In the genomic region with DNA sequence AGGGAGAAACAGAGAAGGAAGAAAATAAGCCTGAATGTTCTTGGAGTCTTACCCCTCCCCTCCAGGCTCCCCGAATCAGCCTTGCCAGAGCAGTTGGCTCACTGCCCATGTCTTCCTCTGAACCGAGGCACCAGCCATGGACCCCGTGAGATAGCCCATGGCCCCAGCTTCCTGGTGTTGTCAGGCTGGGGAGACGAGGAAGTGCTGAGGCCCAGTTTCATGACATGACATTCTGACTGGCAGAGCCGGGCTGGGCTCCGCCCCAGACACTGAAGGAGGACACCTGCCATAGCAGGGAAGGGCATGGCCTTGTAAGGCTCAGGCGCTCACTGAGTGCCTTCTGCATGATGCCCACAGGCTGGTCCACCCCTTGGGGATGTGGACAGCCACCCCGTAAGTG, we compare ENCODE assay signal across 13 mouse cellular contexts. TPM values are rescaled to one million over a fixed set of nuclear protein-coding genes. Genes with fewer than 3 reads are reported as not detected.
DNase-seq lines count a peak whose midpoint lies in the region; ATAC-seq and TF ChIP-seq lines count a peak whose summit lies in the region.
"Had no signal": no experiment of that assay in that cellular context is flagged by ENCODE, and none has a peak within 500 bp of the region (broad histone marks: within the 10 kb centered on the region; RNA-seq: fewer than 3 reads in every experiment).

No protein-coding gene starts in this region.

- H3K27me3 ChIP-seq in heart, embryonic 13.5 days (replicated peaks): no peaks in the 10 kb centered on the region
- H3K27me3 ChIP-seq in heart, adult 2 months (ENCODE audit: control insufficient read depth, insufficient read depth, low read length): no peaks in the 10 kb centered on the region
- no peaks in the 10 kb centered on the region for H3K27me3 ChIP-seq in liver, embryonic 15.5 days
- H3K27me3 ChIP-seq: lung, embryonic 15.5 days had no signal

- H3K9ac ChIP-seq in heart, embryonic 13.5 days: no peak overlapping the region; the same call in 1 of the 2 replicates
- no peak overlapping the region for H3K9ac ChIP-seq in heart, adult 2 months (ENCODE audit: low read depth, low read length)
- peak overlapping the region; percentile 10; the same call in 1 of the 2 replicates for H3K9ac ChIP-seq in liver, embryonic 15.5 days
- H3K9ac ChIP-seq: lung, embryonic 15.5 days had no signal

- TF ChIP-seq CTCF in heart, adult 2 months (IDR thresholded peaks at IDR 0.05): no peak

- H3K27ac ChIP-seq in heart, embryonic 13.5 days (replicated peaks): 0 out of 2 replicates have a peak overlapping the region, but pooled peaks have one; percentile 22
- no peak overlapping the region for H3K27ac ChIP-seq in heart, adult 2 months
- H3K27ac ChIP-seq in liver, embryonic 15.5 days (replicated peaks): peak overlapping the region; percentile 8; the same call in 1 of the 2 replicates
- H3K27ac ChIP-seq: lung, embryonic 15.5 days had no signal

- no peak for ATAC-seq in heart, embryonic 13.5 days (ENCODE audit: extremely low read depth, insufficient number of reproducible peaks, low FRiP score, low TSS enrichment)
- peak; percentile 70 for ATAC-seq in liver, embryonic 15.5 days (ENCODE audit: insufficient read depth)
- ATAC-seq: CD4-positive, CD25-positive, alpha-beta regulatory T cell, adult 4 months had no signal

- intact Hi-C loops in heart, adult 2 months (cut with DNase I): no loop called here

- H3K4me1 ChIP-seq in heart, embryonic 13.5 days: peaks cover 73% of the 10 kb centered on the region
- H3K4me1 ChIP-seq in heart, adult 2 months (ENCODE audit: control insufficient read depth, insufficient read depth, low read length): peaks cover 2% of the 10 kb centered on the region
- H3K4me1 ChIP-seq in liver, embryonic 15.5 days (replicated peaks): peaks cover 49% of the 10 kb centered on the region

- no peaks in the 10 kb centered on the region for H3K36me3 ChIP-seq in heart, embryonic 13.5 days
- no peaks in the 10 kb centered on the region for H3K36me3 ChIP-seq in heart, adult 2 months (ENCODE audit: control insufficient read depth, insufficient read depth, low read length)
- no peaks in the 10 kb centered on the region for H3K36me3 ChIP-seq in liver, embryonic 15.5 days (replicated peaks)
- H3K36me3 ChIP-seq: lung, embryonic 15.5 days had no signal

- no peak for DNase-seq in heart, adult 2 months
- DNase-seq in thymus, postnatal 0 days (ENCODE audit: low spot score): peak; percentile 72
- DNase-seq in thymus, adult 18-20 months: no peak
- DNase-seq in natural killer cell, adult 2 months (ENCODE audit: low spot score in 2 of 2): no peak
- DNase-seq in retina, embryonic 14.5 days (ENCODE audit: low spot score): no peak
- no peak for DNase-seq in ovary, postnatal 36 days (ENCODE audit: low spot score)
- DNase-seq: adrenal gland, adult 8-10 months; cerebellum, postnatal 36 days had no signal

- H3K4me2 ChIP-seq in heart, embryonic 13.5 days: no peak overlapping the region
- H3K4me2 ChIP-seq in liver, embryonic 15.5 days: peak overlapping the region; percentile 44
- H3K4me2 ChIP-seq: lung, embryonic 15.5 days had no signal

- H3K4me3 ChIP-seq in heart, embryonic 13.5 days: no peak overlapping the region
- H3K4me3 ChIP-seq in heart, adult 2 months: no peak overlapping the region
- H3K4me3 ChIP-seq in liver, embryonic 15.5 days (replicated peaks): no peak overlapping the region
- H3K4me3 ChIP-seq: lung, embryonic 15.5 days had no signal

- no peaks in the 10 kb centered on the region for H3K79me2 ChIP-seq in heart, adult 2 months (replicated peaks; ENCODE audit: control insufficient read depth, insufficient read depth, low read length)

- no peak for TF ChIP-seq EP300 in heart, adult 2 months (IDR thresholded peaks at IDR 0.05; ENCODE audit: insufficient read depth, low read depth, low read length)

- no peak for TF ChIP-seq POLR2A in heart, adult 2 months (IDR thresholded peaks at IDR 0.05; ENCODE audit: insufficient read depth, low read depth, low read length)

- WGBS in heart, embryonic 13.5 days: 37% methylated on average over 8 of the region's 8 CpGs
- WGBS in heart, adult 2 months: 41% methylated on average over 8 of the region's 8 CpGs
- WGBS in liver, embryonic 15.5 days (ENCODE audit: insufficient replicate concordance): 21% methylated on average over 8 of the region's 8 CpGs

- H3K9me3 ChIP-seq in heart, embryonic 13.5 days: no peaks in the 10 kb centered on the region
- no peaks in the 10 kb centered on the region for H3K9me3 ChIP-seq in liver, embryonic 15.5 days (replicated peaks)
- H3K9me3 ChIP-seq: lung, embryonic 15.5 days had no signal

RNA-seq across cellular contexts. Expression of gene 1700001C19Rik, which starts 17.5 kb away (rescaled TPM):
- 0.66 and 0.99 TPM in 2 replicates for polyA plus RNA-seq in heart, embryonic 13.5 days (2015; fragmentation: Nextera tagmentation; extraction: Ambion mirVana)
- total RNA-seq in heart, adult 2 months (2021): not detected
- polyA plus RNA-seq in heart, adult 2 months (2012; rRNA removed): 0.44 and 0.76 TPM in 2 replicates
- polyA plus RNA-seq in thymus, postnatal 0 days (2015; fragmentation: Nextera tagmentation; extraction: Ambion mirVana): 0.99 and 1.4 TPM in 2 replicates
- 1.4 and 1.7 TPM in 2 replicates for polyA plus RNA-seq in liver, embryonic 15.5 days (2015; fragmentation: Nextera tagmentation; extraction: Ambion mirVana)
- polyA plus RNA-seq: CD4-positive, CD25-positive, alpha-beta regulatory T cell, adult 4 months had no signal

RNA-seq across cellular contexts. Expression of gene AI661453, which starts 18.3 kb away (rescaled TPM):
- 0.82 and 1.2 TPM in 2 replicates for polyA plus RNA-seq in heart, embryonic 13.5 days (2015; fragmentation: Nextera tagmentation; extraction: Ambion mirVana)
- total RNA-seq in heart, adult 2 months (2021): 1 to 10 TPM; 1.2 to 1.4 TPM
- 0.64 and 1.00 TPM in 2 replicates for polyA plus RNA-seq in heart, adult 2 months (2012; rRNA removed)
- 0.46 and 0.53 TPM in 2 replicates for polyA plus RNA-seq in thymus, postnatal 0 days (2015; fragmentation: Nextera tagmentation; extraction: Ambion mirVana)
- 0.51 and 0.62 TPM in 2 replicates for polyA plus RNA-seq in liver, embryonic 15.5 days (2015; fragmentation: Nextera tagmentation; extraction: Ambion mirVana)
- polyA plus RNA-seq: CD4-positive, CD25-positive, alpha-beta regulatory T cell, adult 4 months; neural tube, embryonic 14.5 days had no signal

RNA-seq across cellular contexts. Expression of gene Taf8, which starts 47.4 kb away (rescaled TPM):
- polyA plus RNA-seq in heart, embryonic 13.5 days (2015; fragmentation: Nextera tagmentation; extraction: Ambion mirVana): 18.4 and 19.4 TPM in 2 replicates
- total RNA-seq in heart, adult 2 months (2021): 10 to 100 TPM; 10.8 to 12.5 TPM
- polyA plus RNA-seq in heart, adult 2 months (2012; rRNA removed): 14.2 and 21.0 TPM in 2 replicates
- polyA plus RNA-seq in thymus, postnatal 0 days (2015; fragmentation: Nextera tagmentation; extraction: Ambion mirVana): 28.0 and 30.8 TPM in 2 replicates
- 14.7 and 15.2 TPM in 2 replicates for polyA plus RNA-seq in liver, embryonic 15.5 days (2015; fragmentation: Nextera tagmentation; extraction: Ambion mirVana)

RNA-seq across cellular contexts. Expression of gene Ccnd3, which starts 50.2 kb away (rescaled TPM):
- polyA plus RNA-seq in heart, embryonic 13.5 days (2015; fragmentation: Nextera tagmentation; extraction: Ambion mirVana): 451 and 478 TPM in 2 replicates
- 10 to 100 TPM; 75.9 to 83.7 TPM for total RNA-seq in heart, adult 2 months (2021)
- polyA plus RNA-seq in heart, adult 2 months (2012; rRNA removed): 75.1 and 77.5 TPM in 2 replicates
- polyA plus RNA-seq in thymus, postnatal 0 days (2015; fragmentation: Nextera tagmentation; extraction: Ambion mirVana): 1,113 and 1,146 TPM in 2 replicates
- polyA plus RNA-seq in liver, embryonic 15.5 days (2015; fragmentation: Nextera tagmentation; extraction: Ambion mirVana): 422 and 473 TPM in 2 replicates

RNA-seq across cellular contexts. Expression of gene Guca1a, which starts 54.3 kb away (rescaled TPM):
- 2.1 and 2.8 TPM in 2 replicates for polyA plus RNA-seq in heart, embryonic 13.5 days (2015; fragmentation: Nextera tagmentation; extraction: Ambion mirVana)
- under 1 TPM; 0.34 to 0.39 TPM for total RNA-seq in heart, adult 2 months (2021)
- 0.55 and 0.61 TPM in 2 replicates for polyA plus RNA-seq in heart, adult 2 months (2012; rRNA removed)
- polyA plus RNA-seq in thymus, postnatal 0 days (2015; fragmentation: Nextera tagmentation; extraction: Ambion mirVana): 0.84 and 1.3 TPM in 2 replicates
- polyA plus RNA-seq in liver, embryonic 15.5 days (2015; fragmentation: Nextera tagmentation; extraction: Ambion mirVana): 0.90 and 1.2 TPM in 2 replicates
- polyA plus RNA-seq: CD4-positive, CD25-positive, alpha-beta regulatory T cell, adult 4 months had no signal
